Mouse (Mus musculus): ENCODE results near the gene Tln2. TPM values are rescaled to one million over a fixed set of nuclear protein-coding genes. Genes with fewer than 3 reads are reported as not detected.

Gene Tln2
- polyA plus RNA-seq, 2 experiments, result 0.98 to 2.5 TPM

DNA sequence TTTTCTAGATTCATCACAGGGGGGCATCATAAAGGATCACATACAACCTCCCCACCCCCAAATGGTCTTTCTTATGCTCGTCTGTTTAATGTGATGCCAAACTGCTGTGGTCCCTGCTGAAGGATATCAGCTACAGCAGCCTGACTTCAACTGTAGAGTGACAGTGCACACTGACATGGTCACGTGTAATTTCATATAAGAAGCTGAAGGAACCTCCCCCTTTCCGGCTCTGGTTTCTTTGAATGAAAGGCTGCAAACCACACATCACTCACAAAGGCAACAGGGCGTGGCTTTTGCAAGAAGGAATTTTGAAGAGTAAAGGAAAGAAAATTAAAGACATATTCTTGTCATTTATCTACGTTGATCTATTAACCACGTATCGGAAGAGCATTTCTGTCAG lies 154.8 kb downstream of the Tln2 start:
- no peak overlapping the region for H3K27ac ChIP-seq
- no peak overlapping the region for H3K4me2 ChIP-seq (ENCODE audit: low read depth)
- ATAC-seq (ENCODE audit: insufficient read depth) (no peak), DNase-seq (ENCODE audit: low read depth in 3 of 3, low spot score in 3 of 3) (no peak)
- WGBS (ENCODE audit: insufficient replicate concordance), result 32% methylated on average over 7 of the region's 7 CpGs
- H3K4me1 ChIP-seq (replicated peaks; ENCODE audit: control insufficient read depth in 2 of 2, insufficient read depth in 2 of 2, low read length in 1 of 2), result 0 out of 4 replicates have a peak, but pooled peaks cover 0 to 3% of the 10 kb centered on the region in 2 experiments
- no peak overlapping the region for H3K4me3 ChIP-seq (ENCODE audit: insufficient read depth in 1 of 2, low read depth in 2 of 2, low read length in 2 of 2)
- no peaks in the 10 kb centered on the region for H3K27me3 ChIP-seq (ENCODE audit: control insufficient read depth, insufficient read depth, low read length)
- TF ChIP-seq CTCF (IDR thresholded peaks at IDR 0.05; ENCODE audit: low read depth), result no peak
- TF ChIP-seq EP300 (IDR thresholded peaks at IDR 0.05; ENCODE audit: low read depth), result no peak
- H3K36me3 ChIP-seq (replicated peaks; ENCODE audit: control insufficient read depth, insufficient read depth, low read depth), result no peaks in the 10 kb centered on the region
- H3K9ac ChIP-seq (replicated peaks), result no peak overlapping the region
- no peaks in the 10 kb centered on the region for H3K9me3 ChIP-seq (ENCODE audit: control insufficient read depth, low read length)

DNA sequence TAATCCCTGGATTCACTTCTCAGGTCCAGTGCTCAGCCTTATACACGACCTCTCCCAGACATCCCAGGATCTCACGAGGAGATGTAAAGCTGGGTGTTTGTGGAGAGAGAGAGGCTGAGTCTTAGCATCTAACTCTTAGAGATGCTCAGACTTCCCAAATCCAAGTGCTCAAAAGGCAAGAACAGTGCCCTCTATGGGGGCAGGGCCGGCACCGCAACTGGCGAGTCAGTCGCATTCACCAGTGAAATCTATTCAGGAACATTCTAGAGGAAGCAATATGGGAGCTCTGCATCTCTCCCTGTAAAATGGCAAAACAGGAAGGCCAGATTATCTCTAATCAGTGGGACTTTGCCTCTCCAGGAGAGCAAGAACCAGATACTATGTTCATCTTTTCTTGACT lies 159.9 kb downstream of the Tln2 start:
- Histone ChIP-seq H3K4me3 (ENCODE audit: insufficient read depth in 1 of 2, low read depth in 2 of 2, low read length in 2 of 2) (no peak overlapping the region), H3K9me3 (ENCODE audit: control insufficient read depth, low read length) (no peaks in the 10 kb centered on the region), H3K4me1 (replicated peaks; ENCODE audit: control insufficient read depth in 2 of 2, insufficient read depth in 2 of 2, low read length in 1 of 2) (0 out of 4 replicates have a peak, but pooled peaks cover 0 to 3% of the 10 kb centered on the region in 2 experiments), H3K27me3 (ENCODE audit: control insufficient read depth, insufficient read depth, low read length) (no peaks in the 10 kb centered on the region), H3K36me3 (replicated peaks; ENCODE audit: control insufficient read depth, insufficient read depth, low read depth) (no peaks in the 10 kb centered on the region), H3K9ac (replicated peaks) (no peak overlapping the region), H3K27ac (no peak overlapping the region), H3K4me2 (ENCODE audit: low read depth) (no peak overlapping the region)
- WGBS (ENCODE audit: insufficient replicate concordance), result 73% methylated on average over 6 of the region's 6 CpGs
- no peak for DNase-seq (ENCODE audit: low read depth in 3 of 3, low spot score in 3 of 3)
- no peak for ATAC-seq (ENCODE audit: insufficient read depth)
- peak; percentile 24; the same call in 1 of the 2 replicates for TF ChIP-seq CTCF (IDR thresholded peaks at IDR 0.05; ENCODE audit: low read depth)
- TF ChIP-seq EP300 (IDR thresholded peaks at IDR 0.05; ENCODE audit: low read depth), result no peak

DNA sequence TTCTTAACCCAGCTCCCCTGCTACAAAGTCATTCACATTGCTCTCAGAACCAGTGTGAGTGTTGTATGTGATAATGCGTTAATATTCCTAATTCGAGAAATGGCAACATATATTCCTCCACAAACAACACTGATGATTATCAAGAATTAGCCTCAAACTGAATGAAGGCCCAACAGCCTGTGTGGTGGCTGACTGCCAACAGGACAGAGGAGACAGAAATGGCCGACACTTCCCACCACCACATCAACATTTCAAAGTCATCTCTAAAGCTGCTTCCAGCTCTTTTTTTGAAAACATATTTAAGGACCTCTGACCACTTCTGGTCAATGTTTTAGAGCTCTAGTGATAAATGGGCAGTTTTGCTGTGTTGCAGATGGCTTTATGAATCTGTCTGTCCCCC lies 161.7 kb downstream of the Tln2 start:
- ATAC-seq (ENCODE audit: insufficient read depth) (no peak), DNase-seq (ENCODE audit: low read depth in 3 of 3, low spot score in 3 of 3) (no peak)
- Histone ChIP-seq H3K36me3 (replicated peaks; ENCODE audit: control insufficient read depth, insufficient read depth, low read depth) (no peaks in the 10 kb centered on the region), H3K9ac (replicated peaks) (no peak overlapping the region), H3K27ac (no peak overlapping the region), H3K9me3 (ENCODE audit: control insufficient read depth, low read length) (no peaks in the 10 kb centered on the region), H3K4me1 (replicated peaks; ENCODE audit: control insufficient read depth in 2 of 2, insufficient read depth in 2 of 2, low read length in 1 of 2) (no peaks in the 10 kb centered on the region), H3K27me3 (ENCODE audit: control insufficient read depth, insufficient read depth, low read length) (no peaks in the 10 kb centered on the region), H3K4me3 (ENCODE audit: insufficient read depth in 1 of 2, low read depth in 2 of 2, low read length in 2 of 2) (no peak overlapping the region), H3K4me2 (ENCODE audit: low read depth) (no peak overlapping the region)
- 60% methylated on average over 3 of the region's 3 CpGs for WGBS (ENCODE audit: insufficient replicate concordance)
- TF ChIP-seq EP300 (IDR thresholded peaks at IDR 0.05; ENCODE audit: low read depth), result no peak

DNA sequence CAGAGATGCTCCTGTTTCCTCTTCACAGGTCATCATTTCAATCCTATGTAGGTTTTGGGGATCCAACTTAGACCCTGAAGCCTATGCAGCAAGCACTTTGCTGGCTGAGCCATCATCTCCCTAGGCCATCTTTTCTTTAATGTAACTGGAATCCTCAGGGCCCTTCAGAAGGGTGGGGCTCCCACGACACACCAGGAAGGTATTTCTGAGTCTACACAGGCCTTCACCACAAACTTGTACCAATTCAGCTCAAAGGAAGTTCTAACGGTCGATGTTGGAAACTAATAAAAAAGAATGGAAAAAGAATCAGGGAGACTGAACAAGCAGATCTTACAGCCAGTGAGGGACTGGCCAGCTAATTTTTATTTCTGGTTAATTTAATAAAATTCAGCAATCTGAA lies 163.1 kb downstream of the Tln2 start:
- Histone ChIP-seq H3K36me3 (replicated peaks; ENCODE audit: control insufficient read depth, insufficient read depth, low read depth) (no peaks in the 10 kb centered on the region), H3K9ac (replicated peaks) (no peak overlapping the region), H3K4me3 (ENCODE audit: insufficient read depth in 1 of 2, low read depth in 2 of 2, low read length in 2 of 2) (no peak overlapping the region), H3K27me3 (ENCODE audit: control insufficient read depth, insufficient read depth, low read length) (no peaks in the 10 kb centered on the region), H3K4me2 (ENCODE audit: low read depth) (no peak overlapping the region), H3K9me3 (ENCODE audit: control insufficient read depth, low read length) (no peaks in the 10 kb centered on the region), H3K27ac (no peak overlapping the region), H3K4me1 (replicated peaks; ENCODE audit: control insufficient read depth in 2 of 2, insufficient read depth in 2 of 2, low read length in 1 of 2) (no peaks in the 10 kb centered on the region)
- WGBS (ENCODE audit: insufficient replicate concordance), result 55% methylated on average over 3 of the region's 3 CpGs
- no peak for ATAC-seq (ENCODE audit: insufficient read depth)
- no peak for TF ChIP-seq EP300 (IDR thresholded peaks at IDR 0.05; ENCODE audit: low read depth)
- TF ChIP-seq CTCF (IDR thresholded peaks at IDR 0.05; ENCODE audit: low read depth), result no peak
- no peak for DNase-seq (ENCODE audit: low read depth in 3 of 3, low spot score in 3 of 3)

DNA sequence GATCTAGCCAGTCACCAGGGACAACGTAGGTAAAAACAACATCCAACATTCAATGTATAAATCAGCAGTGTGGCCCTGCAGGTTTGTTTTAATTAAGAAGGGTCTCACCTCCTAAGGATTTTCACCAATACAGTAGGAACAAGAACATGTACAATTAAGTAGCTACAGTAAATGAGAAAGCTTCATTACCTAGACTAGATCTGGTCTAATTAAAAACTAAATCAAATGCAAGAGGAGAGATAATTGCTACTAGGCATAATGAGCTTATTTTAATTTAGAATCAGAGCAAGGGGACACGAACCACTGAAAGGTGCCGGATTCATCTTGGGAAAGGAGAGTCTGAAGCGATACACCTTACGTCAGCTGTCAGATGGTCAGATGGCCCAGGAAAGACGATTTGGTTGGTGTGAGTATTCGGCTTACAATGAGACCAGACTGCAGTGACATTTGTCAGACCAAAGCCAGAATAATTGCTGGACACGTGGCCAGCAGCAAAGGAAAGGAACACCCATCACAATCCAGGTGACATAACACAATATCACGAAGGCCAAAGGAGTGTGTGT lies 175.4 kb downstream of the Tln2 start:
- H3K9ac ChIP-seq (replicated peaks), result no peak overlapping the region
- no peak overlapping the region for H3K27ac ChIP-seq
- TF ChIP-seq CTCF (IDR thresholded peaks at IDR 0.05; ENCODE audit: low read depth), result no peak
- H3K9me3 ChIP-seq (ENCODE audit: control insufficient read depth, low read length), result no peaks in the 10 kb centered on the region
- WGBS (ENCODE audit: insufficient replicate concordance), result 66% methylated on average over 9 of the region's 9 CpGs
- no peaks in the 10 kb centered on the region for H3K4me1 ChIP-seq (replicated peaks; ENCODE audit: control insufficient read depth in 2 of 2, insufficient read depth in 2 of 2, low read length in 1 of 2)
- H3K27me3 ChIP-seq (ENCODE audit: control insufficient read depth, insufficient read depth, low read length), result no peaks in the 10 kb centered on the region
- no peaks in the 10 kb centered on the region for H3K36me3 ChIP-seq (replicated peaks; ENCODE audit: control insufficient read depth, insufficient read depth, low read depth)
- H3K4me2 ChIP-seq (ENCODE audit: low read depth), result no peak overlapping the region
- H3K4me3 ChIP-seq (ENCODE audit: insufficient read depth in 1 of 2, low read depth in 2 of 2, low read length in 2 of 2), result no peak overlapping the region
- ATAC-seq (ENCODE audit: insufficient read depth) (no peak), DNase-seq (ENCODE audit: low read depth in 3 of 3, low spot score in 3 of 3) (no peak)

All from liver, embryonic 14.5 days (tissue).